Mouse (Mus musculus) neutrophil, adult 5-6 weeks (primary cell): ENCODE results near the gene Castor2. TPM values are rescaled to one million over a fixed set of nuclear protein-coding genes. Genes with fewer than 3 reads are reported as not detected.

Source experiments
- ATAC-seq: fragments of 151-379, 151-347 bp; 2 replicates; pipeline ENCODE4 v1.8.0; 2017; ENCODE audit warnings: mild to moderate bottlenecking, moderate TSS enrichment; ENCODE audit not compliant: insufficient number of reproducible peaks, poor library complexity, low FRiP score, severe bottlenecking; ENCODE audit errors: extremely low read depth
- total RNA-seq: library from RNA; stranded (forward); fragments of 200-1000 nt; gene quantifications from 2 replicates; pipeline ENCODE4 v1.2.3, GENCODE M21; 2017

Gene Castor2
- total RNA-seq, 1 experiment from 2014 or later: 2.1 TPM

- no peak for ATAC-seq
Measured at GRCm38 (mm10) chr5:134100232-134100771, 791 bp downstream of the Castor2 start.

GRCm38 (mm10) chr5:134101322-134101721, 1.8 kb downstream of the Castor2 start:
- no peak for ATAC-seq

GRCm38 (mm10) chr5:134101883-134102282, 2.4 kb downstream of the Castor2 start:
- no peak for ATAC-seq

- ATAC-seq: no peak; the same call in 1 of the 2 replicates
Measured at GRCm38 (mm10) chr5:134102720-134103119, 3.2 kb downstream of the Castor2 start.

GRCm38 (mm10) chr5:134105829-134106228, 6.3 kb downstream of the Castor2 start:
- ATAC-seq: no peak

GRCm38 (mm10) chr5:134114981-134115380, 15.5 kb downstream of the Castor2 start:
- no peak for ATAC-seq

- ATAC-seq: no peak
Measured at GRCm38 (mm10) chr5:134115639-134116259, 16.2 kb downstream of the Castor2 start.

GRCm38 (mm10) chr5:134118798-134119407, 19.4 kb downstream of the Castor2 start:
- ATAC-seq: no peak

GRCm38 (mm10) chr5:134119481-134120120, 20.1 kb downstream of the Castor2 start:
- ATAC-seq: no peak

GRCm38 (mm10) chr5:134120135-134120534, 20.6 kb downstream of the Castor2 start:
- no peak for ATAC-seq

GRCm38 (mm10) chr5:134121138-134121892, 21.8 kb downstream of the Castor2 start:
- no peak for ATAC-seq

- no peak for ATAC-seq
Measured at GRCm38 (mm10) chr5:134121893-134122259, 22.4 kb downstream of the Castor2 start.

GRCm38 (mm10) chr5:134123846-134124245, 24.3 kb downstream of the Castor2 start:
- ATAC-seq: no peak

- ATAC-seq: no peak
Measured at GRCm38 (mm10) chr5:134126232-134126631, 26.7 kb downstream of the Castor2 start.

GRCm38 (mm10) chr5:134131586-134131985, 32.1 kb downstream of the Castor2 start:
- ATAC-seq: no peak

- ATAC-seq: no peak
Measured at GRCm38 (mm10) chr5:134136022-134136421, 36.5 kb downstream of the Castor2 start.

- no peak for ATAC-seq
Measured at GRCm38 (mm10) chr5:134137933-134138332, 38.4 kb downstream of the Castor2 start.

GRCm38 (mm10) chr5:134139429-134139828, 39.9 kb downstream of the Castor2 start:
- ATAC-seq: no peak

- no peak for ATAC-seq
Measured at GRCm38 (mm10) chr5:134141236-134141635, 41.7 kb downstream of the Castor2 start.
